Mouse (Mus musculus) macrophage (primary cell): ENCODE data around the gene Ska3. TPM values are rescaled to one million over a fixed set of nuclear protein-coding genes. Genes with fewer than 3 reads are reported as not detected.

ENCODE experiments used
- H3K27ac ChIP-seq: fragments of 350-480 bp; formaldehyde crosslinking; 2 replicates; pipeline ENCODE4 v1.9.0; 2021
- H3K36me3 ChIP-seq: fragments of 350-480 bp; formaldehyde crosslinking; 2 replicates; pipeline ENCODE4 v1.9.0; 2021; ENCODE audit errors: inconsistent target
- H3K4me3 ChIP-seq: fragments of 350-480 bp; formaldehyde crosslinking; 2 replicates; pipeline ENCODE4 v1.9.0; 2021; ENCODE audit errors: inconsistent target
- H3K79me2 ChIP-seq: fragments of 350-480 bp; formaldehyde crosslinking; 2 replicates; pipeline ENCODE4 v1.9.0; 2021; ENCODE audit errors: inconsistent target
- WGBS: methylation state at CpG from one replicate; pipeline ENCODE4 v1.1.7; 2026; ENCODE audit warnings: inconsistent platforms; ENCODE audit not compliant: missing documents; 5-methylcytosine and 5-hydroxymethylcytosine counted together
- polyA plus RNA-seq: library from polyadenylated mRNA; stranded (reverse); fragments of 250-400 nt; gene quantifications from 3 replicates; pipeline ENCODE4 v1.2.4, GENCODE M21; 2018; ENCODE audit warnings: inconsistent platforms

Gene Ska3
- polyA plus RNA-seq, 1 experiment from 2014 or later, result 1.9 TPM

GRCm38 (mm10) chr14:57760447-57761412 lies 65.3 kb downstream of the Ska3 start:
- H3K36me3 ChIP-seq, result no peaks in the 10 kb centered on the region
- no peak overlapping the region for H3K4me3 ChIP-seq
- H3K27ac ChIP-seq, result no peak overlapping the region
- WGBS, result 92% methylated on average over 10 of the region's 10 CpGs
- H3K79me2 ChIP-seq, result no peaks in the 10 kb centered on the region

DNA sequence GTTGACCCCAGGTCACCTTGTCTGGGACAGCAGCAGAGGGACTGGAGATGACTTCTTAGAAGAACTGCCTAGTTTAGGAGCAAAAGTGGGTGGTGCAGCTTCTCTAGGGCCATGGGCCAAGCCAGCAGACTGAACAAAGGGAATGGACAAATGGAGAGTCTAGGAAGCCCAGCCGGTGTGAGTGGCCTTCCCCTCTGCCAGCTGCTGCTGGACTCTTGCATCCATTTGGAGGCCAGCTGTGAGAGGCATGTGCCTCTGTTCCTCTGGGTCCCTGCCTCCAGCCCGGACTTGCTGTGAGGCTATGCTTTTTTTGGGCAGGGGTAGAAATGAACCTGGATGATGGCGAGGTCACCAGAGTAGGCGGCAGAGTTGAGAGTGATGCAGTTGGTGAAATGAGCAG lies 67.7 kb downstream of the Ska3 start, which contains the start of gene Lats2:
Gene Lats2, minus strand, starts transcription at position 152 of the 400 bp plus-strand sequence.
- WGBS, result 98% methylated on average over 4 of the region's 4 CpGs
- no peaks in the 10 kb centered on the region for H3K79me2 ChIP-seq

More for the DNA sequence above, 67.7 kb downstream of the Ska3 start, which contains the start of gene Lats2:
- no peak within 1 kb of the TSS for H3K4me3 ChIP-seq
- no peak within 1 kb of the TSS for H3K27ac ChIP-seq
- no peaks in the 10 kb centered on the region for H3K36me3 ChIP-seq

Other genes with a start within 250 kb of the Ska3 start
- gene Xpo4, start 160.8 kb downstream of the Ska3 start, polyA plus RNA-seq, result 4.5 to 13.1 TPM (median 4.9 TPM) in 3 replicates
- not detected in 3 replicates for gene Gm49361, start 80.1 kb downstream of the Ska3 start, polyA plus RNA-seq
- gene Lats2, start 67.8 kb downstream of the Ska3 start, polyA plus RNA-seq, result 11.3 to 15.3 TPM (median 12.1 TPM) in 3 replicates
- 52.1 to 90.3 TPM (median 73.7 TPM) in 3 replicates for gene Sap18, start 28.0 kb downstream of the Ska3 start, polyA plus RNA-seq
- 21.8 to 55.2 TPM (median 27.0 TPM) in 3 replicates for gene Mrpl57, start within 50 bp of the Ska3 start, polyA plus RNA-seq
- 45.6 to 74.7 TPM (median 57.4 TPM) in 3 replicates for gene Zdhhc20, start 64.1 kb upstream of the Ska3 start, polyA plus RNA-seq
- gene Micu2, start 173.1 kb upstream of the Ska3 start, polyA plus RNA-seq, result 44.9 to 62.5 TPM (median 57.3 TPM) in 3 replicates
- 0.07 to 0.15 TPM in 2 of 3 replicates, not detected in the other for gene Fgf9, start 244.4 kb upstream of the Ska3 start, polyA plus RNA-seq